Mouse (Mus musculus) ES-Bruce4 (cell line): ENCODE results near the gene Wdr59. TPM values are rescaled to one million over a fixed set of nuclear protein-coding genes. Genes with fewer than 3 reads are reported as not detected.

Experiments used
- H3K27ac ChIP-seq: 2 replicates; pipeline ENCODE4 v1.5.1; 2012; ENCODE audit warnings: low read length, inconsistent platforms; ENCODE audit not compliant: insufficient read depth
- H3K27me3 ChIP-seq: 2 replicates; pipeline ENCODE4 v1.6.1; 2012; ENCODE audit warnings: mild to moderate bottlenecking, low read length, inconsistent platforms; ENCODE audit not compliant: control insufficient read depth, poor library complexity, insufficient read depth, severe bottlenecking
- H3K36me3 ChIP-seq: 2 replicates; pipeline ENCODE4 v1.6.1; 2012; ENCODE audit warnings: inconsistent platforms, mild to moderate bottlenecking, low read length, moderate library complexity; ENCODE audit not compliant: control insufficient read depth, poor library complexity, insufficient read depth, severe bottlenecking
- H3K4me1 ChIP-seq: one replicate; pipeline ENCODE4 v1.8.1; 2011; ENCODE audit warnings: low read length; ENCODE audit not compliant: control insufficient read depth, insufficient read depth
- H3K4me3 ChIP-seq: 2 replicates; pipeline ENCODE4 v1.5.1; 2011; ENCODE audit warnings: low read depth, mild to moderate bottlenecking, low read length
- H3K9ac ChIP-seq: 2 replicates; pipeline ENCODE4 v1.6.1; 2012; ENCODE audit warnings: low read depth, mild to moderate bottlenecking, inconsistent platforms; ENCODE audit not compliant: poor library complexity, severe bottlenecking
- H3K9me3 ChIP-seq: replicated peaks from 2 replicates; pipeline ENCODE4 v1.6.1; 2012; ENCODE audit warnings: mild to moderate bottlenecking, low read length, inconsistent platforms; ENCODE audit not compliant: control insufficient read depth, poor library complexity, insufficient read depth, severe bottlenecking
- CTCF ChIP-seq: IDR thresholded peaks from one replicate; pipeline ENCODE4 v1.8.1; 2011; ENCODE audit warnings: low read depth, low read length
- EP300 ChIP-seq: IDR thresholded peaks from 2 replicates; pipeline ENCODE4 v1.6.1; 2011; ENCODE audit warnings: low read depth, low read length; ENCODE audit not compliant: insufficient read depth
- POLR2A ChIP-seq: IDR thresholded peaks from one replicate; pipeline ENCODE4 v1.8.1; 2011; ENCODE audit warnings: low read length; ENCODE audit not compliant: insufficient read depth
- polyA plus RNA-seq: library from polyadenylated mRNA; stranded (reverse); fragments of >200 nt; gene quantifications from 2 replicates; pipeline ENCODE4 v1.2.4, GENCODE M21; 2011; ENCODE audit warnings: low read depth; ENCODE audit not compliant: missing spikeins, insufficient read depth, insufficient read length

Wdr59 gene
- polyA plus RNA-seq, 1 experiment, result 16.8 TPM

- no peak overlapping the region; the same call in 1 of the 2 replicates for H3K4me3 ChIP-seq
- H3K27me3 ChIP-seq, result no peaks in the 10 kb centered on the region
- peak overlapping the region; percentile 32; the same call in 1 of the 2 replicates for H3K9ac ChIP-seq
- H3K27ac ChIP-seq, result 0 out of 2 replicates have a peak overlapping the region, but pooled peaks have one; percentile 15
- TF ChIP-seq POLR2A (no peak), EP300 (no peak), CTCF (no peak)
- no peaks in the 10 kb centered on the region for H3K36me3 ChIP-seq
- peaks cover 2% of the 10 kb centered on the region for H3K4me1 ChIP-seq
- no peaks in the 10 kb centered on the region for H3K9me3 ChIP-seq
Observed at GRCm38 (mm10) chr8:111566326-111566725, 44.4 kb upstream of the Wdr59 start.

- H3K27me3 ChIP-seq, result no peaks in the 10 kb centered on the region
- H3K9me3 ChIP-seq, result no peaks in the 10 kb centered on the region
- TF ChIP-seq CTCF, result no peak
- 0 out of 2 replicates have a peak, but pooled peaks have one; percentile 25 for TF ChIP-seq EP300
- peak overlapping the region; percentile 18; the same call in 1 of the 2 replicates for H3K9ac ChIP-seq
- 0 out of 2 replicates have a peak overlapping the region, but pooled peaks have one; percentile 15 for H3K27ac ChIP-seq
- peaks cover 2% of the 10 kb centered on the region for H3K4me1 ChIP-seq
- no peaks in the 10 kb centered on the region for H3K36me3 ChIP-seq
- no peak overlapping the region for H3K4me3 ChIP-seq
Observed at GRCm38 (mm10) chr8:111565784-111566191, 43.9 kb upstream of the Wdr59 start.

GRCm38 (mm10) chr8:111564093-111564492 lies 42.2 kb upstream of the Wdr59 start:
- H3K36me3 ChIP-seq, result no peaks in the 10 kb centered on the region
- no peaks in the 10 kb centered on the region for H3K27me3 ChIP-seq
- H3K9ac ChIP-seq, result no peak overlapping the region
- H3K4me1 ChIP-seq, result peaks cover 2% of the 10 kb centered on the region
- no peak for TF ChIP-seq EP300
- TF ChIP-seq POLR2A, result no peak
- TF ChIP-seq CTCF, result no peak
- no peaks in the 10 kb centered on the region for H3K9me3 ChIP-seq
- H3K4me3 ChIP-seq, result no peak overlapping the region
- no peak overlapping the region for H3K27ac ChIP-seq

- no peak for TF ChIP-seq CTCF
- TF ChIP-seq EP300, result no peak
- no peak for TF ChIP-seq POLR2A
- no peaks in the 10 kb centered on the region for H3K36me3 ChIP-seq
- H3K9me3 ChIP-seq, result no peaks in the 10 kb centered on the region
- H3K4me3 ChIP-seq, result no peak overlapping the region
- H3K4me1 ChIP-seq, result peaks cover 2% of the 10 kb centered on the region
- H3K27ac ChIP-seq, result no peak overlapping the region
- no peak overlapping the region for H3K9ac ChIP-seq
- H3K27me3 ChIP-seq, result no peaks in the 10 kb centered on the region
Observed at GRCm38 (mm10) chr8:111563687-111564086, 41.8 kb upstream of the Wdr59 start.

- no peaks in the 10 kb centered on the region for H3K36me3 ChIP-seq
Observed at GRCm38 (mm10) chr8:111563075-111563474, 41.2 kb upstream of the Wdr59 start.

DNA sequence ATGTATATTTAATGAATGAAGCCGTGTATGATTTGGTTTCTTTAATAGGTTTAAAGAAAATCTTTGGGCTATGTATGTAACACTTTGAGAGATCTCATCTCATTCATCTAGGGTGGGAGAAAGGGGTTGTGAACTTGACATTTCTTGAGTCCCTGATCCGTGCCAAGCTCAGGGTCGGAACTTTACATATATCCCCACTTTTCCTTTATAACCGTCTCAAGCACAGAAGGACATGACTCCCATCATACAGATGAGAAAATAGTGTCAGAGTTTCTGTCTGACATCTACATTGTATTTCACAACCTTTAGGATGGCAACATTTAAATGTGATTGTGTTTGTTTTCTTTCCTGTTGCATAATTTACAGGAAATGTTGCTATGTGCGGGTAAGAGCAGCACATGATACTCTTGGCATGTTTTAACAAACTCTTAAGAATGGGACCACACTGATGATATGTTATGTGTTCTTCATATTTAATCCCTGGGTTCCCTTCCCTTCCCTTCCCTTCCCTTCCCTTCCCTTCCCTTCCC lies 40.4 kb upstream of the Wdr59 start:
- Histone ChIP-seq H3K4me3 (no peak overlapping the region), H3K4me1 (peaks cover 2% of the 10 kb centered on the region), H3K27ac (no peak overlapping the region), H3K36me3 (no peaks in the 10 kb centered on the region), H3K9ac (no peak overlapping the region), H3K27me3 (no peaks in the 10 kb centered on the region), H3K9me3 (no peaks in the 10 kb centered on the region)
- TF ChIP-seq EP300 (no peak), CTCF (no peak), POLR2A (no peak)

More at GRCm38 (mm10) chr8:111563075-111563474, 41.2 kb upstream of the Wdr59 start:
- Histone ChIP-seq H3K9ac (no peak overlapping the region), H3K4me1 (peaks cover 2% of the 10 kb centered on the region), H3K4me3 (no peak overlapping the region), H3K27me3 (no peaks in the 10 kb centered on the region), H3K9me3 (no peaks in the 10 kb centered on the region), H3K27ac (no peak overlapping the region)
- no peak for TF ChIP-seq EP300
- no peak for TF ChIP-seq POLR2A
- no peak for TF ChIP-seq CTCF
